Mouse (Mus musculus) hindbrain, embryonic 14.5 days (tissue): Measurements from ENCODE around the gene Olfr97. TPM values are rescaled to one million over a fixed set of nuclear protein-coding genes. Genes with fewer than 3 reads are reported as not detected.
A peak's percentile ranks its signal among the peaks of the same experiment; 100 is the strongest.
"Not testable (repeated sequence)": the region's sequence is repeated elsewhere in the genome, so short reads cannot be mapped to it uniquely, and the experiment has no call there.

Experiments
- ATAC-seq: fragments of 200-750 bp; cut with Nextera tagmentation; 2 replicates; pipeline ENCODE4 v1.8.0; 2017; ENCODE audit warnings: moderate number of reproducible peaks, mild to moderate bottlenecking, moderate TSS enrichment, moderate library complexity; ENCODE audit not compliant: low FRiP score
- DNase-seq: peaks from one replicate; pipeline ENCODE4 v3.0.0-alpha.2; 2015; ENCODE audit warnings: low spot score
- H3K27ac ChIP-seq: fragments of 300-500 bp; sonication (generic); 2 replicates; pipeline ENCODE4 v1.5.1; 2014; ENCODE audit warnings: mild to moderate bottlenecking, moderate library complexity
- H3K27me3 ChIP-seq: fragments of 300-500 bp; sonication (generic); 2 replicates; pipeline ENCODE4 v1.6.1; 2014; ENCODE audit warnings: mild to moderate bottlenecking, low read length, mixed read lengths; ENCODE audit not compliant: control insufficient read depth, insufficient read depth
- H3K36me3 ChIP-seq: fragments of 300-500 bp; sonication (generic); replicated peaks from 2 replicates; pipeline ENCODE4 v1.6.1; 2014; ENCODE audit not compliant: control insufficient read depth, insufficient read depth
- H3K4me1 ChIP-seq: fragments of 300-500 bp; sonication (generic); replicated peaks from 2 replicates; pipeline ENCODE4 v1.6.1; 2014; ENCODE audit warnings: antibody characterized with exemption, low read length, mixed read lengths; ENCODE audit not compliant: control insufficient read depth, insufficient read depth
- H3K4me2 ChIP-seq: fragments of 300-500 bp; sonication (generic); replicated peaks from 2 replicates; pipeline ENCODE4 v1.6.1; 2014; ENCODE audit warnings: mild to moderate bottlenecking, moderate library complexity
- H3K4me3 ChIP-seq: fragments of 300-500 bp; sonication (generic); replicated peaks from 2 replicates; pipeline ENCODE4 v1.5.1; 2014; ENCODE audit warnings: mild to moderate bottlenecking, low read length
- H3K9ac ChIP-seq: fragments of 300-500 bp; sonication (generic); 2 replicates; pipeline ENCODE4 v1.6.1; 2014
- H3K9me3 ChIP-seq: fragments of 300-500 bp; sonication (generic); 2 replicates; pipeline ENCODE4 v1.6.1; 2016; ENCODE audit warnings: low read length; ENCODE audit not compliant: control insufficient read depth
- WGBS: fragments of 180-500 bp; shearing (Covaris S2); extraction: QIAGEN DNeasy Blood & Tissue Kit; methylation state at CpG from one replicate; pipeline ENCODE4 v1.1.7; 2014; 5-methylcytosine and 5-hydroxymethylcytosine counted together
- polyA plus RNA-seq: library from polyadenylated mRNA; unstranded; fragments of >200 nt; fragmentation: Nextera tagmentation; extraction: Ambion mirVana; gene quantifications from 2 replicates; pipeline ENCODE4 v1.2.1, GENCODE M21; 2014

Olfr97 gene
- polyA plus RNA-seq = not detected in 2 replicates

GRCm38 (mm10) chr17:37237230-37237629 is at the start of gene Olfr97:
Gene Olfr97, minus strand, starts transcription at chr17:37237330.
- DNase-seq, H3K9ac ChIP-seq, H3K36me3 ChIP-seq, H3K27me3 ChIP-seq, H3K9me3 ChIP-seq, H3K4me2 ChIP-seq, H3K4me1 ChIP-seq, ATAC-seq, H3K4me3 ChIP-seq, H3K27ac ChIP-seq: not testable (repeated sequence)
- WGBS = 94% methylated on average over 2 of the region's 2 CpGs

- DNase-seq (no peak), ATAC-seq (no peak)
- H3K9ac ChIP-seq = no peak within 1 kb of the TSS
- no peaks in the 10 kb centered on the region for H3K27me3 ChIP-seq
- no peaks in the 10 kb centered on the region for H3K9me3 ChIP-seq
- H3K36me3 ChIP-seq = no peaks in the 10 kb centered on the region
- H3K4me1 ChIP-seq = no peaks in the 10 kb centered on the region
- H3K27ac ChIP-seq = no peak within 1 kb of the TSS
- 76% methylated on average over 1 of the region's 1 CpGs for WGBS
- no peak within 1 kb of the TSS for H3K4me3 ChIP-seq
- no peak within 1 kb of the TSS for H3K4me2 ChIP-seq
These were observed 46.2 kb upstream of the Olfr97 start, which contains the start of gene Olfr99 for GRCm38 (mm10) chr17:37283360-37283759. Gene Olfr99, minus strand, starts transcription at chr17:37283460.

GRCm38 (mm10) chr17:37280331-37280730 is 43.2 kb upstream of the Olfr97 start:
- no peaks in the 10 kb centered on the region for H3K36me3 ChIP-seq
- H3K27ac ChIP-seq = no peak overlapping the region
- no peaks in the 10 kb centered on the region for H3K9me3 ChIP-seq
- no peak for ATAC-seq
- no peaks in the 10 kb centered on the region for H3K4me1 ChIP-seq
- 73% methylated on average over 1 of the region's 1 CpGs for WGBS
- no peak for DNase-seq
- H3K9ac ChIP-seq = no peak overlapping the region
- no peak overlapping the region for H3K4me2 ChIP-seq
- H3K27me3 ChIP-seq = no peaks in the 10 kb centered on the region
- no peak overlapping the region for H3K4me3 ChIP-seq

- Histone ChIP-seq H3K27ac (no peak overlapping the region), H3K36me3 (no peaks in the 10 kb centered on the region), H3K27me3 (no peaks in the 10 kb centered on the region), H3K4me1 (no peaks in the 10 kb centered on the region), H3K9ac (no peak overlapping the region), H3K9me3 (no peaks in the 10 kb centered on the region), H3K4me2 (no peak overlapping the region), H3K4me3 (no peak overlapping the region)
- ATAC-seq (no peak), DNase-seq (no peak)
These were observed 39.4 kb upstream of the Olfr97 start for GRCm38 (mm10) chr17:37276573-37276972.

GRCm38 (mm10) chr17:37275626-37276248 is 38.6 kb upstream of the Olfr97 start:
- Histone ChIP-seq H3K9me3 (no peaks in the 10 kb centered on the region), H3K9ac (no peak overlapping the region), H3K36me3 (no peaks in the 10 kb centered on the region), H3K27me3 (peaks cover 4% of the 10 kb centered on the region; the same call in 1 of the 2 replicates), H3K4me3 (no peak overlapping the region), H3K4me1 (no peaks in the 10 kb centered on the region), H3K27ac (no peak overlapping the region), H3K4me2 (no peak overlapping the region)
- DNase-seq (no peak), ATAC-seq (no peak)
- 85% methylated on average over 2 of the region's 2 CpGs for WGBS

GRCm38 (mm10) chr17:37270702-37271092 is 33.6 kb upstream of the Olfr97 start:
- peak overlapping the region; percentile 94 for H3K4me2 ChIP-seq
- DNase-seq = no peak
- H3K9me3 ChIP-seq = no peaks in the 10 kb centered on the region
- no peaks in the 10 kb centered on the region for H3K4me1 ChIP-seq
- H3K36me3 ChIP-seq = no peaks in the 10 kb centered on the region
- peak overlapping the region; percentile 47 for H3K4me3 ChIP-seq
- H3K27ac ChIP-seq = no peak overlapping the region
- ATAC-seq = no peak
- 68% methylated on average over 8 of the region's 8 CpGs for WGBS
- peaks cover 4% of the 10 kb centered on the region; the same call in 1 of the 2 replicates for H3K27me3 ChIP-seq
- H3K9ac ChIP-seq = peak overlapping the region; percentile 51

GRCm38 (mm10) chr17:37270058-37270701 is 33.0 kb upstream of the Olfr97 start, which contains the start of gene H2-M3:
Gene H2-M3, plus strand, starts transcription at chr17:37270220.
- no peaks in the 10 kb centered on the region for H3K4me1 ChIP-seq
- H3K27ac ChIP-seq = no peak within 1 kb of the TSS
- H3K4me2 ChIP-seq = peak within 1 kb of the TSS; percentile 94
- peak; percentile 97 for ATAC-seq
- WGBS = 5% methylated on average over 26 of the region's 26 CpGs
- peak within 1 kb of the TSS; percentile 51 for H3K9ac ChIP-seq
- H3K36me3 ChIP-seq = no peaks in the 10 kb centered on the region
- DNase-seq = peak; percentile 99
- H3K4me3 ChIP-seq = peak within 1 kb of the TSS; percentile 47
- peaks cover 4% of the 10 kb centered on the region; the same call in 1 of the 2 replicates for H3K27me3 ChIP-seq
- no peaks in the 10 kb centered on the region for H3K9me3 ChIP-seq

GRCm38 (mm10) chr17:37263626-37264025 is 26.5 kb upstream of the Olfr97 start, which contains the start of gene Olfr98:
Gene Olfr98, minus strand, starts transcription at chr17:37263749.
- Histone ChIP-seq H3K9ac (no peak within 1 kb of the TSS), H3K9me3 (no peaks in the 10 kb centered on the region), H3K27me3 (no peaks in the 10 kb centered on the region), H3K36me3 (no peaks in the 10 kb centered on the region), H3K4me2 (no peak within 1 kb of the TSS), H3K27ac (no peak within 1 kb of the TSS), H3K4me1 (no peaks in the 10 kb centered on the region), H3K4me3 (no peak within 1 kb of the TSS)
- WGBS = 81% methylated on average over 1 of the region's 1 CpGs
- no peak for ATAC-seq
- DNase-seq = no peak

GRCm38 (mm10) chr17:37250544-37250943 is 13.4 kb upstream of the Olfr97 start:
- Histone ChIP-seq H3K4me3 (no peak overlapping the region), H3K4me2 (no peak overlapping the region), H3K9me3 (no peaks in the 10 kb centered on the region), H3K27me3 (no peaks in the 10 kb centered on the region), H3K27ac (no peak overlapping the region), H3K4me1 (no peaks in the 10 kb centered on the region), H3K9ac (no peak overlapping the region), H3K36me3 (no peaks in the 10 kb centered on the region)
- WGBS = 19% methylated on average over 1 of the region's 1 CpGs
- no peak for ATAC-seq
- DNase-seq = no peak
